Mouse (Mus musculus) intestine, embryonic 15.5 days (tissue): ENCODE measurements around the gene Igfbp5. TPM values are rescaled to one million over a fixed set of nuclear protein-coding genes. Genes with fewer than 3 reads are reported as not detected.
A peak's percentile ranks its signal among the peaks of the same experiment; 100 is the strongest.

Experiments used
- ATAC-seq: fragments of 200-750 bp; cut with Nextera tagmentation; 2 replicates; pipeline ENCODE4 v1.8.0; 2017; ENCODE audit warnings: moderate TSS enrichment, moderate library complexity
- H3K27ac ChIP-seq: fragments of 300-500 bp; sonication (generic); 2 replicates; pipeline ENCODE4 v1.5.1; 2015; ENCODE audit warnings: mild to moderate bottlenecking, inconsistent platforms
- H3K27me3 ChIP-seq: fragments of 300-500 bp; sonication (generic); replicated peaks from 2 replicates; pipeline ENCODE4 v1.6.1; 2015; ENCODE audit warnings: inconsistent platforms
- H3K36me3 ChIP-seq: fragments of 300-500 bp; sonication (generic); 2 replicates; pipeline ENCODE4 v1.6.1; 2015; ENCODE audit warnings: inconsistent platforms
- H3K4me1 ChIP-seq: fragments of 300-500 bp; sonication (generic); replicated peaks from 2 replicates; pipeline ENCODE4 v1.6.1; 2015; ENCODE audit warnings: inconsistent platforms
- H3K4me2 ChIP-seq: fragments of 300-500 bp; sonication (generic); replicated peaks from 2 replicates; pipeline ENCODE4 v1.6.1; 2015; ENCODE audit warnings: mild to moderate bottlenecking, inconsistent platforms
- H3K4me3 ChIP-seq: fragments of 300-500 bp; sonication (generic); replicated peaks from 2 replicates; pipeline ENCODE4 v1.5.1; 2015; ENCODE audit warnings: inconsistent platforms
- H3K9ac ChIP-seq: fragments of 300-500 bp; sonication (generic); 2 replicates; pipeline ENCODE4 v1.6.1; 2015; ENCODE audit warnings: inconsistent platforms
- H3K9me3 ChIP-seq: fragments of 300-500 bp; sonication (generic); 2 replicates; pipeline ENCODE4 v1.6.1; 2016; ENCODE audit warnings: inconsistent platforms
- WGBS: fragments of 180-500 bp; shearing (Covaris S2); methylation state at CpG from one replicate; pipeline ENCODE4 v1.1.7; 2015; 5-methylcytosine and 5-hydroxymethylcytosine counted together
- polyA plus RNA-seq: library from polyadenylated mRNA; unstranded; fragments of >200 nt; fragmentation: Nextera tagmentation; extraction: Ambion mirVana; gene quantifications from 2 replicates; pipeline ENCODE4 v1.2.1, GENCODE M21; 2015

Igfbp5 gene
- polyA plus RNA-seq, result 46.2 and 50.7 TPM in 2 replicates

DNA sequence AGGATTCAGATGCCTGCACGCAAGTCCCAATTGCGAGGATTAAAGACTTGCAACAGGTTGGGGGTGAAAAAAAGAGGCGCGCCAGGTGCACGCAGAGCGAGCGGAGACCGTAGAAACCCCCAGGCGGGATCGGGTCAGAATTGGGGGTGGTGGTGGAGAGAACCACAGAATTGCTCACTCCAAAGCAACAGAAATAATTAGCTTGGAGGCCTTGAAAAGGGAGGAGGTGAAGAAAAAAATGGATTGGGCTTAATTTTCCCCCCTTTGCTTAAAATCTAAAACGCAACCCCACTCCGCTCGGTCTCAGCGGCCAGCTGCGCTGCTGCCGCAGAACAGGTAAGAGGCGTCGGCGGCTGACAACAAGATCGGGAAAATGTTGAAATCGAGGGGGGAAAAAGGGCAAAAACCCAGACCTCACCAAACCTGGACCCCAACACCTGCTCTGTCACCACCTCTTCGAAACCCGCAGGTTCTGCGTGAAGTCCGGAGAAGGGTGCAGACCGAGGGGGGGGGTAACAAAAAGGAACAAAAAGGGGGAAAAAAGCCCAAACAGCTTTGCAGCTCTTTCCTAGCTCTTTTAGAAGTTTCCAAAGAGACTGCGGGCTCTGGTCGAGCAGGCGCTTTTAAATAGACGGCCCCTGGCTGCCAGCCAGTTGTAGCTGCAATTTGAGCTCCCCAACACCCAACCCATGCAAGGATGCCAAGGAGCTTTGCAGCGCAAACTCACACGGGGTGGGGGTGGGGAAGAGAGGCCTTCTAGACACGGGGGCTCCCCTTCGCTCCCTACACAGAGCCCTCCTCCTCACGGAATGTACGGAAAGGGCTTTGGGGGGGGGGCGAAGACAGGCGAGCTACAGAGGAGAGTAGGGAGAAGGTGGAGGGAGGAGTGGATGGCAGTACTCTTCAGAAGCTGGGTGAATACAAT, at the start of gene Igfbp5:
Igfbp5 (minus strand) TSS at position 598 of the 925 bp plus-strand sequence.
- peak within 1 kb of the TSS; percentile 62 for H3K4me3 ChIP-seq
- peak within 1 kb of the TSS; percentile 81 for H3K27ac ChIP-seq
- no peaks in the 10 kb centered on the region for H3K9me3 ChIP-seq
- H3K4me1 ChIP-seq, result peaks cover 38% of the 10 kb centered on the region
- no peaks in the 10 kb centered on the region; the same call in 1 of the 2 replicates for H3K27me3 ChIP-seq
- peak; percentile 19 for ATAC-seq
- H3K36me3 ChIP-seq, result no peaks in the 10 kb centered on the region
- under 1% methylated on average over 38 of the region's 38 CpGs for WGBS
- peak within 1 kb of the TSS; percentile 94 for H3K4me2 ChIP-seq
- peak within 1 kb of the TSS; percentile 70 for H3K9ac ChIP-seq

DNA sequence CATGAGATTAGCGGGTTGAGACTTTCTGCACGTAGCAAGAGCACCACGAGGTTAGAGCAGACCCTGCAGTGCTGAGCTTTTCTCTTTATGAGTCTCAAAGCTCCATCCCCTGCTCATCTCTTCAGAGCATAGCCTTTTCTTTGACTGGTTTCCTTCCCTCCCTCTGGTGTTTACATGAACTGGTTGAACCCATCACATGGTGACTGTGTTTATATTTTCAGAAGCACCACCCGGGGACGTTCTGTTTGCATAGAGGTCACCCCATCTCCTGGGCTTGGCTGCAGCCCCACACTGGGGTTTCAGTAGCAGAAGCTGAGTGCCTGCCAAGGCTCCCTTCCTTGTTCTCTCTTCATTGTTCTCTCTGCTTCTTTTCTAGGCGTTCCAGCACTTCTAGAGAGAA, 40.1 kb upstream of the Igfbp5 start:
- no peaks in the 10 kb centered on the region for H3K27me3 ChIP-seq
- no peak overlapping the region for H3K4me2 ChIP-seq
- H3K4me3 ChIP-seq, result no peak overlapping the region
- peak; percentile 86 for ATAC-seq
- no peaks in the 10 kb centered on the region for H3K9me3 ChIP-seq
- H3K36me3 ChIP-seq, result no peaks in the 10 kb centered on the region
- 0 out of 2 replicates have a peak, but pooled peaks cover 5% of the 10 kb centered on the region for H3K4me1 ChIP-seq
- no peak overlapping the region for H3K9ac ChIP-seq
- WGBS, result 19% methylated on average over 6 of the region's 6 CpGs
- H3K27ac ChIP-seq, result peak overlapping the region; percentile 54; the same call in 1 of the 2 replicates

DNA sequence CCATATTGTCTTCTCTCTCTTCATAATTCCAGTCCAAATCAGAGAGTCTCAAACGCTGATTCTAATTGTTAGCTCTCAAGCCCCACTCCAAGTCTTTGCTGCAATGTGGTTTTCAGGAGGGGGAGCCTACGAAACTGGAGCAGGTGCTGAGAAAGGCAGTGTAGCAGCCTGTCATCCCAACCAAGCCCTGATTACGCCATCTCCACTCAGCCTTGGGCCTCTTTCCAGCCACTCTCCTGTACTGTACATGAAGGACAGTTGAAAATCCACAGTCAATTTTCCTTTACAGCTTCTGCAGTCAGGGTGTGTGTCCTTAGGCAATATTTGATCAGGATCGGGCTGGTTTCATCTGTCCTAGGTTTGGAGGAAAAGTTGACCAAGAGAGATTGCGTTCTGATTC, 38.4 kb upstream of the Igfbp5 start:
- H3K27ac ChIP-seq, result no peak overlapping the region
- H3K36me3 ChIP-seq, result no peaks in the 10 kb centered on the region
- no peaks in the 10 kb centered on the region for H3K9me3 ChIP-seq
- no peak overlapping the region for H3K4me2 ChIP-seq
- ATAC-seq, result peak; percentile 53; the same call in 1 of the 2 replicates
- 73% methylated on average over 5 of the region's 5 CpGs for WGBS
- no peak overlapping the region for H3K4me3 ChIP-seq
- no peak overlapping the region for H3K9ac ChIP-seq
- H3K4me1 ChIP-seq, result 0 out of 2 replicates have a peak, but pooled peaks cover 5% of the 10 kb centered on the region
- H3K27me3 ChIP-seq, result no peaks in the 10 kb centered on the region

DNA sequence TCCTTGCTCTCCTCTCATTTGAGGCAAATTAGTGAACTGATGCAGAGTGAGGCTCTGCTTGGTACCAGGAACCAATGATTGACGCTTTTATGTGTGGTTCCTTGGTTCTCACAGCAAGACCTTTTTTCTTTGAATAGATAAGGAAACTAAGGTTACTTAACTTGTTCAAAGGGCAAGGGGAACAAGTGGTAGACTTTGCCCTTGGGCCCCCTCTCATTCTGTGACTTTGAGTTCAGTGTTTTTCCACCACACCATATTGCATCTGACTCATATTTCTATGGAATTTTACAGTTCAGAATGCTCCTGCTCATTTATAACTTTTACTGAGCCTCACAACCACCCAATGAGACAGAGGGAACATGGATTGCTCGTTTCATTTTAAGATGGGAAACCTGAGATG, 21.1 kb upstream of the Igfbp5 start:
- H3K36me3 ChIP-seq, result no peaks in the 10 kb centered on the region

DNA sequence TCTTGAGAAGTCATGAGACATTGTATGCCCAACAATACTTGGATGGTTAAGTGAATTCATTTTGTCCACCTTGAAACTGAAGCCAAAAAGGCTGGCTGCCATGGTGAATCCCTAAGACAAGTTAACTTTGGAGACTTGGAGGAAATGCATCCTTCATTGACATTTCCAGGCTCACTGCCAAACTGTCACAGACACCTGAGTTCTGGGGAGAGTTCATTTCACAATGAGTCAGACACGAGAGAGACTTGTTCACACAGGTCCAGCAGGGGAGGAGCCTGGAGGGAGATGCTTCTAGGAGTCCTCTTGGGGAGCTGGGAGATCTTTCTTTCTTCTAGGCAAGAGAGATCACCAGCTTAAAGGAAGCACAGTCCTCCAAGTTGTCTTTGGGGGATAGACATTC, 13.2 kb upstream of the Igfbp5 start:
- no peak for ATAC-seq
- 31% methylated on average over 1 of the region's 1 CpGs for WGBS
- Histone ChIP-seq H3K27ac (no peak overlapping the region), H3K36me3 (no peaks in the 10 kb centered on the region), H3K4me1 (peaks cover 6% of the 10 kb centered on the region; the same call in 1 of the 2 replicates), H3K4me3 (no peak overlapping the region), H3K27me3 (no peaks in the 10 kb centered on the region), H3K9me3 (no peaks in the 10 kb centered on the region), H3K9ac (no peak overlapping the region), H3K4me2 (no peak overlapping the region)

More for the DNA sequence above, 21.1 kb upstream of the Igfbp5 start:
- H3K27me3 ChIP-seq, result no peaks in the 10 kb centered on the region
- WGBS, result 75% methylated on average over 2 of the region's 2 CpGs
- no peak overlapping the region for H3K27ac ChIP-seq
- H3K4me2 ChIP-seq, result no peak overlapping the region
- H3K4me1 ChIP-seq, result no peaks in the 10 kb centered on the region
- no peak overlapping the region for H3K4me3 ChIP-seq
- peak; percentile 88 for ATAC-seq
- no peak overlapping the region for H3K9ac ChIP-seq
- H3K9me3 ChIP-seq, result no peaks in the 10 kb centered on the region

DNA sequence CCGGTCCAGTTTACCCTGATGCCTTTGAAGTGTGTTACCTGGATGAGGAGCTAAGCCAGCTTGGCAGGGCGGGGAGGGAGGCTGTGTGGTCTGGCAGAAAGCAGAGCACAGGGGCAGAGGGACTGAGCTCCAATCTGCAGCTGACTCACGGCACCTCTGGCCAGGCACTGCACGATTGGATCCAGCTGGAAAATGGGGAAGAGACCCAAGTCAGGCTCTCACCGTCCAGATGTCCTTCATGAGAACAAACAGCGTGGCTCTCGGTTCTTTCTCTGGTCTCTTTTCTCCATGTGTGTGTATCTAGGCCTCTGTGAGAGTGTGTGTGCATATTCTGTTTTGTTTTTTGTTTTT, 11.1 kb upstream of the Igfbp5 start:
- H3K27ac ChIP-seq, result 0 out of 2 replicates have a peak overlapping the region, but pooled peaks have one; percentile 24
- WGBS, result 57% methylated on average over 7 of the region's 7 CpGs
- peak; percentile 62 for ATAC-seq

DNA sequence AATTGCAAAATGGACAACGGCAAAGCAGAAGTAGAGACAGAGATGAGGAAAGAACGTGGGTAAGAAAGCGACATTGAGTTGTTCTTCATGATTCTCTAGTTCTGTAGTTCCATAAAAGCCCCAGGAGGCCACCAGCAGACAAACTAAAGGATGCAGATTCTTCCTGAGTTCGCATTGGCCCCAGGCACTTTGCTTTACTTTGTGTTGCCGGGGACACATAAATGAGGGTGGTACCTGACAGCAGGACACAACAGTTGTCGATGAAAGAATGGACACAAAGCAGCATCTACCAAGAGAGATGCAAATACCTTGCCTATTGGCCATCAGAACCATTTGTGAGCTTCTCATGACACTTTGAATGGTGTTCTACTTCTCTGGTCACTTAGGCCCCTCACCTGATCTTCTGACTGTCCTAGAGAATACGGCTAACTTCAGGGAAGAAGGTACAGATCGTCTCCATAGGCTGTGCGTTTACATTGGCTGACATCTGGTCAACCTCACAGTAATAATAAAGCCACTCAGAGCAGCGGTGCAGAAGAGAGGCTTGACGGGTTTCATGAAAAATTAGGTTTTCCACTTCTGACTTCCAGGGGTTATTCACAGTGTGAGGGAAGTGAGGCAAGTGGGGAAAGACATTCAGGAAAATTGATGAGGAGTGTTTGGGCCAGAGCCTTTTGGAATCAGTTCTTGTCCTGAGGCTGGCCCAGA, 10.6 kb upstream of the Igfbp5 start:
- no peaks in the 10 kb centered on the region for H3K36me3 ChIP-seq
- WGBS, result 64% methylated on average over 11 of the region's 11 CpGs
- H3K4me2 ChIP-seq, result no peak overlapping the region
- peak; percentile 55 for ATAC-seq
- no peak overlapping the region for H3K9ac ChIP-seq
- no peaks in the 10 kb centered on the region for H3K27me3 ChIP-seq
- peaks cover 6% of the 10 kb centered on the region; the same call in 1 of the 2 replicates for H3K4me1 ChIP-seq
- H3K9me3 ChIP-seq, result no peaks in the 10 kb centered on the region
- 0 out of 2 replicates have a peak overlapping the region, but pooled peaks have one; percentile 24 for H3K27ac ChIP-seq
- no peak overlapping the region for H3K4me3 ChIP-seq

More for the DNA sequence above, 11.1 kb upstream of the Igfbp5 start:
- no peak overlapping the region for H3K4me3 ChIP-seq
- H3K27me3 ChIP-seq, result no peaks in the 10 kb centered on the region
- H3K36me3 ChIP-seq, result no peaks in the 10 kb centered on the region
- no peak overlapping the region for H3K9ac ChIP-seq
- peaks cover 6% of the 10 kb centered on the region; the same call in 1 of the 2 replicates for H3K4me1 ChIP-seq
- no peaks in the 10 kb centered on the region for H3K9me3 ChIP-seq
- H3K4me2 ChIP-seq, result no peak overlapping the region

DNA sequence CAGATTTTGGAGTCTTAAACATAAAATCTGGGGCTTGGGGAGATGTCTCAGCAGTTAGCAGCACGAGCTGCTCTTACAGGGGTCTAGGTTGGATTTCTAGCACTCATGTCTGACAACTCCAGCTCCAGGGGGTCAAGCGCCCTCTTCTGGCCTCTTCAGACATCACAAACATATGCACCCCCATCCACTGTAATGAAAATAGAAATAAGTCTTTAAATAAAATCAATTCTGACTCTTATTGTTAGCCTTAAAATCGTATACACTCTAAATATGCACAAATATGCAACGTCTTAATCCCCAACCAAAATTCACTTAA, 4.6 kb upstream of the Igfbp5 start:
- Histone ChIP-seq H3K4me2 (no peak overlapping the region), H3K27ac (0 out of 2 replicates have a peak overlapping the region, but pooled peaks have one; percentile 5), H3K27me3 (no peaks in the 10 kb centered on the region), H3K4me3 (no peak overlapping the region), H3K9me3 (no peaks in the 10 kb centered on the region), H3K4me1 (peaks cover 14% of the 10 kb centered on the region), H3K36me3 (no peaks in the 10 kb centered on the region), H3K9ac (no peak overlapping the region)
- ATAC-seq, result no peak
- WGBS, result 60% methylated on average over 4 of the region's 4 CpGs

DNA sequence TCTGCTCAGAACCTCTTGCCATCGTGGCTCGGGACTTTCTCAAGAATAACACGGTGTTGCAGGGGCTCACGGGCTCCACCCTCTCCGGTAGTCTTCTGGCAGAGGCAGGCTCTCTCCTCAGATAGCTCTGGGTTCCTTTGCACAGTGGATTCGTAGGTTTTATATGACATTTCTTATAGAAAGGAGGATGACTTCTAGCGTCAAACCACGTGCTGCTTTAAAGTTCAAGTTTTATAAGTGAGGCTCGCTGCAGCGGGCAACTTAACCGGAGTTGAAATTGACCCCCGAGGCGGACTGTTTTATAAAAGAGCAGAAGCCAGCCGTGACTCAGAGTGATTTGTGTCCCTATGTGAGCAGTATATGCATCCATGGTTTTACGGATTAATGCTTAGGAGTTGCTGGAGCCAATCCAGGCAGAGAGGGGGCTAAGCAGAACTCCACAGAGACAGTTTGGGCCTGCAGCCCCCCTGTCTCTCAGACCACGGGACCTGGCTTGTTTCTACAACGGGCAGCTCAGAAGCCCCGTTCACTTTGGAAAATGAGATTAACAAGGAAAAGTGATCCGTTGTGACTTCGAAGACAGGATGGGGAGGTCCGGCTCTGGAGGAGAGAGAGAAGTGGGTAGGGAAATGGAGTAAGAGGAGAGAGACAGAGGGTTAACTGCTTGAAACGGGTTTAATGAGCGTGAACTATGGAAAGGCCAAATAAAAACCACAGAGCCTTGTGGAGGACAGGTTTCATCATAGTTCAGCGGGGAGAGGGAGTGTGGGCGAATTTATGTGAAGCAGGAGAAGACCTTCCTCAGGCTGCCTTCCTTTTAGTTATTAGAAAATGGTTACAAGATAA, 4.0 kb upstream of the Igfbp5 start:
- no peaks in the 10 kb centered on the region for H3K27me3 ChIP-seq
- H3K4me2 ChIP-seq, result peak overlapping the region; percentile 44
- H3K4me1 ChIP-seq, result peaks cover 18% of the 10 kb centered on the region
- H3K9me3 ChIP-seq, result no peaks in the 10 kb centered on the region
- no peak overlapping the region for H3K9ac ChIP-seq
- peak overlapping the region; percentile 5; the same call in 1 of the 2 replicates for H3K27ac ChIP-seq
- H3K4me3 ChIP-seq, result no peak overlapping the region
- ATAC-seq, result no peak
- H3K36me3 ChIP-seq, result no peaks in the 10 kb centered on the region
- WGBS, result 40% methylated on average over 25 of the region's 25 CpGs

DNA sequence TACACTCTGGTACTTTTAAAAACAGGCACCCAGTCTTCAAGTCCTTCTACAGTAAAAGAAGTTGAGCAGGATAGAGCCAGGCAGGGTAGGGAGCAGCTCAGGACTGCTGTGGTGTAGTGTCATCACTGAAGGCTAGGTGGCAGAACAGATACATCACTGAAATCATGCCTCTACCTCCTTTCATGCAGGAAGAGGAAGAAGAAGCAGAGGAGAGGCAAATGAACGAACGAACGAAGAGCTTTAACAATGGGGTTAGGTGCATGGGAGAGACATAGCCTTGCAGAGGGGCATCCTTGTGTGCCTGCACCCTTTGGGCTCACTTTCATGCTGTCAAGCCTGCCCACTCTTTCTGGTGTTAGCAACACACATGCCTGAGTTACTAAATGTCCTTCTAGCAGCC, 3.2 kb upstream of the Igfbp5 start:
- no peak overlapping the region for H3K4me3 ChIP-seq
- peak overlapping the region; percentile 44 for H3K4me2 ChIP-seq
- no peaks in the 10 kb centered on the region for H3K27me3 ChIP-seq
- H3K4me1 ChIP-seq, result peaks cover 21% of the 10 kb centered on the region
- no peak overlapping the region for H3K9ac ChIP-seq
- peak; percentile 62 for ATAC-seq
- no peaks in the 10 kb centered on the region for H3K9me3 ChIP-seq
- WGBS, result 4% methylated on average over 3 of the region's 3 CpGs
- no peak overlapping the region for H3K27ac ChIP-seq
- no peaks in the 10 kb centered on the region for H3K36me3 ChIP-seq

DNA sequence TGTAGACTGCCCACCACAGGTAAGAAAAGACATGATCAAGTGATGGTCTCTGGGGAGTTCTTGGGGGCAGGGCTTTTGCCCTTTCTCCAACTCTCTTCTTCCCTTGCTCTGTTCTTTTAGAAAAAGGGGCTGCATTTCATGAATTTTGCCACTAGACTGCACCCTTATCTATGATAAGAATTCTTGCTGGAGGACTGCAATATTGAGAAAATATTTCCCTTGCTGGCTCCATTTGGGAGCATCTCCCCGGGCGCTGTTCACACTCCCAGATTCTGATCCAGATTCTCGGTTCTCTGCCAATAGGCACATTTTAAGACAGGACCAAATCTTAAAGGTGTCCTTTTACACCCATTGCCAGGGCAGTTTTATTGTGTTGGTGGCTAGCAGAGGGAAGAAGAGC, 1.4 kb upstream of the Igfbp5 start:
- no peaks in the 10 kb centered on the region; the same call in 1 of the 2 replicates for H3K27me3 ChIP-seq
- H3K9ac ChIP-seq, result no peak overlapping the region
- H3K36me3 ChIP-seq, result no peaks in the 10 kb centered on the region
- no peak overlapping the region for H3K4me3 ChIP-seq
- peaks cover 27% of the 10 kb centered on the region for H3K4me1 ChIP-seq
- no peaks in the 10 kb centered on the region for H3K9me3 ChIP-seq
- no peak overlapping the region for H3K27ac ChIP-seq
- no peak overlapping the region for H3K4me2 ChIP-seq
- ATAC-seq, result no peak
- 37% methylated on average over 3 of the region's 3 CpGs for WGBS
